Mouse (Mus musculus) cerebellum, postnatal 25 days (tissue): ENCODE measurements around the gene Coro2a.
"Not testable (repeated sequence)": the region's sequence is repeated elsewhere in the genome, so short reads cannot be mapped to it uniquely, and the experiment has no call there.

ENCODE experiments used
- DNase-seq, 2 experiments: peaks; one replicate each; pipeline ENCODE4 v3.0.0; 2021; ENCODE audit warnings: mixed read lengths in 2 of 2

Coro2a gene

GRCm38 (mm10) chr4:46611181-46611580 is 9.2 kb upstream of the Coro2a start:
- DNase-seq, result peak; percentile 92 to 94

DNA sequence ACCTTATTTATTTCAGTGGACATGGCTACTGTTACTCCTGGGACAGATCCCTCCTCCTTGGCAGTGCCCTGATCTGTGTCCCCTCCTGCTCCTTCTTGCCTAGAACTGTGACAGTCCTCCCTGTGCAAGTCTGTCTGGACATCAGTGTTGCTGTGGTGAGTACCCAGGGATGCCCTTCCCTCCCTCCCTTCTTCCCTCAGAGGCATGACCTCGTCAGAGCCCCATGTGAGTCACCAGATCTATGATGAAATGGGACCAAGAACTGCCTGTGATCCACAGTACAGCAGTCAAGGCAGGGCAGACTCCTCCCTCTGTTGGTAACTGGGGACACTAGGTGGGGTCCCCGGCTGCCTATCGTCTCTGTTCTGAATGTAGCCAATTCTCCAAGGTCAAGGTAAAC is 5.6 kb upstream of the Coro2a start:
- DNase-seq, result no peak

DNA sequence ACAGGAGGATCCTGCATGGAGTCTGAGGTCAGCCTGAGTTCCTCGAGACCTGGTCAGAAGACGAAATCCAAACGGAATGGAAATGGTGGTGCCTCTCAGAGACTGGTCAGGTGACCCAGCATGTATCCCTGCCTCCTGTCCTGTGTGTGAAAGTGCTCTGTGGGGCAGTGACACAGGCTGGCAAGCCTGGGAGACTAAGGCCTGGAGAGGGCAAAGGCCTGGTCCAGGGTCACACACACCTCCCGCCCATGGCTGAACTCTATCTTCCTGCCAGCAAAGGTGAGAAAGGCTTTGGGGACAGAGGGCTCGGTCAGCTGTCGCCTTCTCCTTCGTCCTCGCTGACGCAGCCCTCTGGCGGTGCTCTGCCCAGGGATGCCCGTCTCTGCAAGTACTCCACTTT is 3.4 kb upstream of the Coro2a start:
- DNase-seq, result no peak

DNA sequence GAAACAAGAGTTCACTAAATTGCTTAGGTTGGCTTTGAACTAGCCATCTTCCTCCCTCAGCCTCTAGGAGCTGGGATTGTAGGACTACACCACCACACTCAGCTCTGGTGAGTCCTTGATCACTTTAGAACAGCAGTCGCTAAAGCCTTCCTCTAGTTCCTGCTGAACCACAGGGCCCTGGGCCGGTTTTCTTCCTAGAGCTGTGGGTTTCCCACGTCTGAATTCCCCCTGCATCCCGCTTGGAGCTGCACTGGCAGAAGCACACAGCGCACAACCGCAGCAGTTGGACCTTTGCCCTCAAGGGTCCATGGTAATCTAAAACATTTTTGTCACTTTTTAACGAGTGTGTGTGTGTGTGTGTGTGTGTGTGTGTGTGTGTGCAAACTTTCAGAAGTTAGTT is 702 bp upstream of the Coro2a start:
- peak in 1 of 2 experiments; percentile 31 for DNase-seq

- peak; percentile 81 to 85 for DNase-seq
Observed at GRCm38 (mm10) chr4:46601258-46601843, 651 bp downstream of the Coro2a start.

GRCm38 (mm10) chr4:46600473-46601257 is 1.3 kb downstream of the Coro2a start:
- DNase-seq, result peak; percentile 25 to 45

DNA sequence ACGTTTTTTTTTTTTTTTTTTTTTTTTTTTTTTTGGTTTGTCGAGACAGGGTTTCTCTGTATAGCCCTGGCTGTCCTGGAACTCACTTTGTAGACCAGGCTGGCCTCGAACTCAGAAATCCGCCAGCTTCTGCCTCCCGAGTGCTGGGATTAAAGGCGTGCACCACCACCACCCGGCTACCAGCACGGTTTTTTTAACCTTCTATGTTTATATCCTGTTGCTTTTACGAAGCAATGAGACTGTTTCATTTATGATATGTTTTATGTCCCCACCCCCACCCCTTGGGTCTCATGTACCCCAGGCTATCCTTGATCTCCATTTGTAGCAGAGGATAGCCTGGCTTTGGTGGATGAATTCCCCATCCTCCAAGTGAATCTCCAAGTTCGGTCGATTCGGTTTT is 2.4 kb downstream of the Coro2a start:
- peak in 1 of 2 experiments; percentile 5 for DNase-seq

DNA sequence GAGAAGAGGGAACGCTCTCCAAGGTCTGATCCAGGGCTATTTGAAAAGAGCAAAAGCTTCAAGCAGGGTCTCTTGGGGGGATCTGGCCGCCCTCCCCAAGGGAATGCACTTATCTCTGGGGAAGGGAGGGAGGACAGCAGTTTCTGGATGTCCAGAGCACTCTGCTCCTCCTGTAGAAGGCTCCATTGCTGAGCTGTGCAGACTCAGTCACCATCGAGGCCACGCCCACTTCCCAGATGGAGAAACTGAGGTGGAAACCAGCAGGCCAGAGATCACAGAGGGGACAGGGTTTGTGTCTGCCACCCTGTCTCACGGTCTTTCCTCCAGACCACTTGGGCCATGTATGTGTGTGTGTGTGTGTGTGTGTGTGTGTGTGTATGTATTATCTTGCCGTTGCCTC is 3.0 kb downstream of the Coro2a start:
- peak in 1 of 2 experiments; percentile 33 for DNase-seq

- peak in 1 of 2 experiments; percentile 15 for DNase-seq
Observed at GRCm38 (mm10) chr4:46598111-46598510, 3.9 kb downstream of the Coro2a start.

DNA sequence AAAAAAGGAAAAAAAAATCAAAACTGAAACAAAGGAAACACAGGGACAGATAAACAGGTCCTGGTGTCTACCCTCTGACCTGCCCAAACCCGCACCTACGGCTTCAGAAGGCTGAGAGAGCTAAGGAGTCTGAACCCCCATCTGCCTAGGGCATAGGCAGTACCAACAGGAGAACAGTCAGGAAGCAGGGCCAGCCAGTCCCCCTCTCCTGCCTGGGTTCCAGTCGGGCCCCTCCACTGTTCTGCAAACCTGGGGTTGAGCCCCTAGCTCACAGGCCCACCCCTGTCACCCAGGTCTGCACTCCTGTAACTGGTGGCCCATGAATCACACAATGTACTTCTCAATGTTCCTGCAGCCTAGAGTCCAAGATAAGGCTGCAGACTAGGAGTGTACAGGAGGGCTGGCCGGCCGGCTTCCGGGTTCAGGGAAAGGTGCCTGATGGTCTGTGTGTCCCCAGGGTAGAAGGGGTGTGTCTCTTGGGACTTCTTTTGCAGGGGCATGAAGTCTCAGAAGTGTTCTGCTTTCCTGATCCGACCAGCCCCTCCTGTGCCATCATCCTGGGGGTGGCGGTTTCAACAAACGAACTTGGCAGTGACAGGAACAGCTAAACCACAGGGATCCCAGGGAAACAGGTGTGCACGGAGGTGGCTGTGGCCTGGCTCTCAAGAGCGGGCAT is 4.6 kb downstream of the Coro2a start:
- DNase-seq, result peak in 1 of 2 experiments; percentile 59

GRCm38 (mm10) chr4:46596398-46596797 is 5.6 kb downstream of the Coro2a start:
- peak; percentile 69 to 76 for DNase-seq

DNA sequence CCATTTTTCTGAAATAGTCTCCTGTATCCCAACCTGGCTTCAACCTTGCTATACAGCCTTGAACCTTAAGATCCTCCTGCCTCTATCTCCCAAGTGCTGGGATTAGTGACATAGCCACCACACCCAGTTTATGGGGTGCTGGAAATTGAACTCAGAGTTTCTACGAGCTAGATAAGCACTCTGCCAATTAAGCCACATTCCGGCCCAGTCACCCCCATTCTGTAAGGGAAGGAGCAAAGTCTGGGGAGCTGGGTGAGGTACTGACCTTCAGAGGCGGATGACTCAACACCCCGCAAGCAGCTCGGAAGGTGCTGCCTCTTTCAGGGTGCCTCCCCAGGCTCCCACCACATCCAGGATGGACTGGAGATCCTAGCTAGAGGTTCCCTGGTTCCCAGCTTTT is 7.9 kb downstream of the Coro2a start:
- peak in 1 of 2 experiments; percentile 2 for DNase-seq

DNA sequence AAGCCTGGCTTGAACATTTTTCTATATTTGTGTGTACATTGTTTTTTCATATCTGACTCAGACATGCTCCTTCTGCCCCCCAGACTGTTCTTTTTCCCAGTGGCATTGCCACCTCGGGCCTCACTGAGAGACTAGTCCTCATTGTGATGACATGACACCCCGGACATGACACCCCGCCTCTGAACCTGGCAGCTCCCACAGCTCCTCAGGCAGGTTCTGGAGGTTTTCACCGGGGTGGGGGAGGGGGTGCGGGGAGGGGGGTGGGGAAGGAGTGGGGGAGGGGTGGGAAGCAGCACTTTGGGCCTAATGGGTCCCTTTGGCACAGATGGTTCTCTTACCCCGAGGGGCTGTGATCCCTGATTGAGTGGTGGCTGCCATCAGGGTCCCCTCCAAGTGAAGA is 8.5 kb downstream of the Coro2a start:
- no peak for DNase-seq

- peak; percentile 32 to 57 for DNase-seq
Observed at GRCm38 (mm10) chr4:46591833-46592520, 10.0 kb downstream of the Coro2a start.

- DNase-seq, result peak in 1 of 2 experiments; percentile 4
Observed at GRCm38 (mm10) chr4:46590810-46591209, 11.2 kb downstream of the Coro2a start.

- peak; percentile 10 to 17 for DNase-seq
Observed at GRCm38 (mm10) chr4:46589946-46590684, 11.9 kb downstream of the Coro2a start.

DNA sequence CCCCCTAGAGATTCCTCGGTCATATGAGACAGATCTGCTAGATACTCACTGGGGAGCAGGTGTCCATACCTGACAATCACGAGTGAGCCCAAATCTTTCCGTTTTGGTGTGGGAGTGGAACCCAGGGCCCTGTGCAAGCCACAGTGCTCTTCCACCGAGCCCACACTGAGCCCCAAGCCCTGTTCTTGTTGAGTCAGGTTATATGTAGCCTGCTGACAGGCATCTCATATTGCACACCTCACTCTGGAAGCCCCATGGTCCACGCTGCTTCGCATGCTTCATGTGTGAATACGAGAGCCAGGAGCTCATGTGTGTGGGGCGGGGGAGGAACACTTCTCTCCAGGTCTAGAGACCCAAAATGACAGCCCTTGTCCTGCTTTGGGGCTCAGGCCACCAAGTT is 12.9 kb downstream of the Coro2a start:
- DNase-seq, result peak in 1 of 2 experiments; percentile 4

GRCm38 (mm10) chr4:46586473-46586872 is 15.5 kb downstream of the Coro2a start:
- DNase-seq, result peak; percentile 4 to 9

DNA sequence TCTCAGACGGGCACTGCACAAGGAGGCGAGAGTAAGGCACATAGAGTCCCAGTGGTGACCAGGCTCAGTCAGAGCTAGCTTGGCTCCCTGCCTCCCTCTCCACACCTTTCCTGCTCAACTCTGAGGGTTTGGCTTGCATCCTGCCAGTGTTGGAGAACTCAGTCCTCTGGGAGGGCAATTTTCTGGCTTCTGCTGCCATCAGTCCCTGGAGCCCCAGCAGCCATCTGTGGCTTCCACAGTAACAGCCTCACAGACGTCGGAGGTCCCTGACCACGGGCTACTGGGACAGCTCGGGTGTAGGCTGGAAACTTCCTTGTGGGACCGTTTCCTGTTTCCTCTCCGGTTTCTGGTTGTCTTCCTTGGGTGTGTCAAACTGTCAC is 16.2 kb downstream of the Coro2a start:
- DNase-seq, result peak; percentile 48 to 60

DNA sequence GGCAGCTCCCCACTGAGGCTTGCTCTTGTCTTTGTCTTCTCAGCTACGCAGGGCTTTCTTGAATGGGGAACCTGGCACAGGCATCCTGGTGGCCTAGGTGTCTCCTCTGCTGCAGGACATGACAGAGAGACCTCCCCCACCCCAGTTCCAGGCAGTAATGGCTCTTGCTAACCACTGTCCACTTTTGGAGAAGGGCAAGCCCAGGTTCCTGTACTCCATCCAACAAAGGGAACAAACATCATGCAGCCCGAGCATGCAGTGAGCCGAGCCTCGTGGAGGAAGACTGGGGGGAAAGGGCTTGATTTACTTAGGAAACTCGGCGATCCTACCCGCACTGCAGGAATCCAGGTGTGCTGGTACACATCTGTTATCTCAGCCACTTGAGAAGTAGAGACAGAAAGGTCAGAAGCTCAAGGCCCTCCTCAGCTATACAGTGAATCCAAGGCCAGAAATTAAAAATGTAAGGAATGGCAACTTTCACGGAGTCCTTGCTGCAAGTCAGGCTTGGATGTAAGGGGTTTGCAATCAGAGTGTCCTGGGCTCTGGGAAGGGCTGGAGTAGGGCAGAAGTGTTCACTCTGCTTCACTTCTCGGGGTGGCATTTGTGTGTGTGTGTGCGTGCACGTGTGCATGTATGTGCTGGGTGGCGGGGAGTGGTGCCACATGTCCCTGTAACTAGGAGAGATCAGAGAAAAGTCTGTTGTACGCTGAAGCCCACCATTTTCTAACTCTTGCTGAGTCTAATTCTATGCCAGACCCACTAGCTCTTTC is 16.8 kb downstream of the Coro2a start:
- peak; percentile 9 to 10 for DNase-seq

GRCm38 (mm10) chr4:46584536-46584935 is 17.5 kb downstream of the Coro2a start:
- not testable (repeated sequence) for DNase-seq

DNA sequence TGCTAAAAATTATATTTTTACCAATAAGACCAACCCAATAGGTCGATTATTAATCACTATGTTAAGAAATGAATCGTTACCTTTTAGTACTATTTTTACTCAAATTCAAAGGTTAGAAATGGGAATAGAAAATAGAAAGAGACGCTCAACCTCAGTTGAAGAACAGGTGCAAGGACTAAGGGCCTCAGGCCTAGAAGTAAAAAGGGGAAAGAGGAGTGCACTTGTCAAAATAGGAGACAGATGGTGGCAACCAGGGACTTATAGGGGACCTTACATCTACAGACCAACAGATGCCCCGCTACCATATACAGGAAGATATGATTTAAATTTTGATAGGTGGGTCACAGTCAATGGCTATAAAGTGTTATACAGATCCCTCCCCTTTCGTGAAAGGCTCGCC is 17.9 kb downstream of the Coro2a start:
- DNase-seq, result not testable (repeated sequence)
